Mouse (Mus musculus) kidney, embryonic 16.5 days (tissue): ENCODE results near the gene Vps18. TPM values are rescaled to one million over a fixed set of nuclear protein-coding genes. Genes with fewer than 3 reads are reported as not detected.

Source experiments
- ATAC-seq: fragments of 200-750 bp; cut with Nextera tagmentation; 2 replicates; pipeline ENCODE4 v1.8.0; 2017; ENCODE audit warnings: moderate TSS enrichment; ENCODE audit not compliant: low FRiP score, low TSS enrichment
- H3K27ac ChIP-seq: fragments of 300-500 bp; sonication (generic); 2 replicates; pipeline ENCODE4 v1.5.1; 2014; ENCODE audit warnings: low read length
- H3K27me3 ChIP-seq: fragments of 300-500 bp; sonication (generic); 2 replicates; pipeline ENCODE4 v1.6.1; 2014; ENCODE audit warnings: low read length, control low read depth, mixed read lengths; ENCODE audit not compliant: insufficient read depth
- H3K36me3 ChIP-seq: fragments of 300-500 bp; sonication (generic); 2 replicates; pipeline ENCODE4 v1.6.1; 2014; ENCODE audit warnings: low read length, control low read depth, mixed read lengths; ENCODE audit not compliant: insufficient read depth
- H3K4me1 ChIP-seq: fragments of 300-500 bp; sonication (generic); 2 replicates; pipeline ENCODE4 v1.6.1; 2014; ENCODE audit warnings: low read length, control low read depth, mixed read lengths; ENCODE audit not compliant: insufficient read depth
- H3K4me2 ChIP-seq: fragments of 300-500 bp; sonication (generic); replicated peaks from 2 replicates; pipeline ENCODE4 v1.6.1; 2014; ENCODE audit warnings: low read depth, low read length
- H3K4me3 ChIP-seq: fragments of 300-500 bp; sonication (generic); 2 replicates; pipeline ENCODE4 v1.5.1; 2014; ENCODE audit warnings: mild to moderate bottlenecking, low read length
- H3K9ac ChIP-seq: fragments of 300-500 bp; sonication (generic); replicated peaks from 2 replicates; pipeline ENCODE4 v1.6.1; 2014; ENCODE audit warnings: low read length
- H3K9me3 ChIP-seq: fragments of 300-500 bp; sonication (generic); 2 replicates; pipeline ENCODE4 v1.6.1; 2016; ENCODE audit warnings: low read length, control low read depth
- WGBS: fragments of 180-500 bp; shearing (Covaris S2); extraction: QIAGEN DNeasy Blood & Tissue Kit; methylation state at CpG from one replicate; pipeline ENCODE4 v1.1.7; 2014; 5-methylcytosine and 5-hydroxymethylcytosine counted together
- polyA plus RNA-seq: library from polyadenylated mRNA; unstranded; fragments of >200 nt; fragmentation: Nextera tagmentation; extraction: Ambion mirVana; gene quantifications from 2 replicates; pipeline ENCODE4 v1.2.1, GENCODE M21; 2015

Vps18 gene
- polyA plus RNA-seq, 1 experiment from 2014 or later = 23.0 TPM

DNA sequence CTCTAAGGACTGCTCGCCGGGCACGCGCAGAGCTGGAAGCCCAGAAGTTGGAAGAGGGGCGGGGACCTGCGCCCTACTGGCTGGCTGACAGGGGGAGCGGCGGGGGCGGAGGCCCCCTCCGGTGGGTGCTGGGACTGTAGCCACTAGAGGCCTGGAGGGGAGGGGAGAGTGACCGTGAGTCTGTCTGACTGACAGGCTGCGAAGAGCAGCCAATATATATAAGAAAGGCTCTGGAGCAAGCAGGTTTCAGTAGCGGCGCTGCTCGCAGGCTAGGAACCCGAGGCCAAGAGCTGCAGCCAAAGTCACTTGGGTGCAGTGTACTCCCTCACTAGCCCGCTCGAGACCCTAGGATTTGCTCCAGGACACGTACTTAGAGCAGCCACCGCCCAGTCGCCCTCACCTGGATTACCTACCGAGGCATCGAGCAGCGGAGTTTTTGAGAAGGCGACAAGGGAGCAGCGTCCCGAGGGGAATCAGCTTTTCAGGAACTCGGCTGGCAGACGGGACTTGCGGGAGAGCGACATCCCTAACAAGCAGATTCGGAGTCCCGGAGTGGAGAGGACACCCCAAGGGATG, 37.1 kb downstream of the Vps18 start, which contains the start of gene Dll4:
Gene Dll4 (plus strand): TSS at position 217 of the 576 bp plus-strand sequence.
- peak within 1 kb of the TSS; percentile 67 for H3K4me2 ChIP-seq
- peak; percentile 64; the same call in 1 of the 2 replicates for ATAC-seq
- peak within 1 kb of the TSS; percentile 49 for H3K4me3 ChIP-seq
- H3K27me3 ChIP-seq = peaks cover 96% of the 10 kb centered on the region
- peak within 1 kb of the TSS; percentile 57 for H3K9ac ChIP-seq
- peaks cover 61% of the 10 kb centered on the region for H3K4me1 ChIP-seq
- H3K36me3 ChIP-seq = no peaks in the 10 kb centered on the region
- H3K9me3 ChIP-seq = no peaks in the 10 kb centered on the region
- under 1% methylated on average over 33 of the region's 33 CpGs for WGBS
- peak within 1 kb of the TSS; percentile 39; the same call in 1 of the 2 replicates for H3K27ac ChIP-seq

GRCm38 (mm10) chr2:119326161-119327101, 37.9 kb downstream of the Vps18 start:
- under 1% methylated on average over 61 of the region's 61 CpGs for WGBS
- Histone ChIP-seq H3K27ac (peak overlapping the region; percentile 5; the same call in 1 of the 2 replicates), H3K4me2 (peak overlapping the region; percentile 67), H3K9ac (peak overlapping the region; percentile 57), H3K4me1 (peaks cover 54% of the 10 kb centered on the region), H3K27me3 (peaks cover 94% of the 10 kb centered on the region), H3K36me3 (no peaks in the 10 kb centered on the region), H3K4me3 (peak overlapping the region; percentile 49), H3K9me3 (no peaks in the 10 kb centered on the region)
- no peak for ATAC-seq

DNA sequence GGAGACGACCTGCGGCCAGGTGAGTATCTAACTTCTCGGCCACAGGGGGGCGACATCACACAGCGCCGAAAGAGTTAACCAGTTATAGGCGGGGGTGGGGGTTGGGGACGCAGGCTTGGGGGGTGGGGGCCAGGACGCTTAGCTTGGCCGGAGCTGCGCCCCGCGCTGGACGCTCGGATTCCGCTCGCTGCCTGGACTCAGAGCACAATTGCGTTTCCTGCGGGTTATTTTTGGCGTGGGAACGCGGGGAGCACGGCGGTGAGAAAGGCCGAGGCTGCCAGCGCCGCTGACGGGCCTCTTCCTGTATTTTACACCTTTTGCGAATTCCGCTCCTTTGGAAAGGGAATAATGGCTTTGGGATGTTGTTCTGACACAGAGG, 38.6 kb downstream of the Vps18 start:
- WGBS = under 1% methylated on average over 30 of the region's 30 CpGs
- Histone ChIP-seq H3K4me1 (peaks cover 48% of the 10 kb centered on the region), H3K9me3 (no peaks in the 10 kb centered on the region), H3K4me3 (peak overlapping the region; percentile 49), H3K9ac (peak overlapping the region; percentile 57), H3K27me3 (peaks cover 94% of the 10 kb centered on the region), H3K4me2 (peak overlapping the region; percentile 67), H3K36me3 (no peaks in the 10 kb centered on the region), H3K27ac (peak overlapping the region; percentile 52; the same call in 1 of the 2 replicates)
- ATAC-seq = no peak; the same call in 1 of the 2 replicates

DNA sequence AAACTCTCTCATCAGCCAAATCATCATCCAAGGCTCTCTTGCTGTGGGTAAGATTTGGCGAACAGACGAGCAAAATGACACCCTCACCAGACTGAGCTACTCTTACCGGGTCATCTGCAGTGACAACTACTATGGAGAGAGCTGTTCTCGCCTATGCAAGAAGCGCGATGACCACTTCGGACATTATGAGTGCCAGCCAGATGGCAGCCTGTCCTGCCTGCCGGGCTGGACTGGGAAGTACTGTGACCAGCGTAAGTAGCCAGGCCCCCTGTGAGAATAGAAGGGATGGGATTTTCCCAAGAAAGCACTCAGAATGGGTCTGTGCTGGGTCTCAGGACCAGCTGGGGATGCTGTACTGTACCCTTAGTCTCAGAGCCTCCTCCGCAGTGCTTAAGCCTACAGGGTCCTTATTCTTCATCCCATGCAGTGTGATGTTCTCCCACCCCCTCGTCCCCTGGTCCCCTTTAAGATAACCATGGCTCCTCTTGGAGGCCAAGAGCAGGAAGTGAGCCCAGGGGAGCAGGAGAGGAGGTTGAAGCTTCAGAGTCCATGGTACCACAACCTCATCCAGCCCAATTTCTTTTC, 39.5 kb downstream of the Vps18 start:
- no peak for ATAC-seq
- H3K9ac ChIP-seq = no peak overlapping the region; the same call in 1 of the 2 replicates
- H3K36me3 ChIP-seq = no peaks in the 10 kb centered on the region
- H3K27me3 ChIP-seq = peaks cover 85% of the 10 kb centered on the region
- 17% methylated on average over 11 of the region's 11 CpGs for WGBS
- peaks cover 39% of the 10 kb centered on the region for H3K4me1 ChIP-seq
- H3K4me3 ChIP-seq = peak overlapping the region; percentile 49
- H3K9me3 ChIP-seq = no peaks in the 10 kb centered on the region
- H3K27ac ChIP-seq = peak overlapping the region; percentile 52; the same call in 1 of the 2 replicates
- H3K4me2 ChIP-seq = peak overlapping the region; percentile 67

DNA sequence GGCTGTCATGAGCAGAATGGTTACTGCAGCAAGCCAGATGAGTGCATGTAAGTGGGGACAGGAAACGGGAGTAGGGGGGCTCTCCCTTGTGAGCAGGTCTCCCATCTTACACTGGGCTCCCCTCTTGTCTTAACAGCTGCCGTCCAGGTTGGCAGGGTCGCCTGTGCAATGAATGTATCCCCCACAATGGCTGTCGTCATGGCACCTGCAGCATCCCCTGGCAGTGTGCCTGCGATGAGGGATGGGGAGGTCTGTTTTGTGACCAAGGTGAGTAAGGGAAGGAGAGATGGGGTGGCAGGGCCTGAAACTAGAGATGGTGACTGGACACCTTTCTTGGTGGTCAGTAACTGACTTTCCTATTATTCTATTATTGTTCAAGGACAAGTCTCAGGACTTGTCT, 40.0 kb downstream of the Vps18 start:
- H3K4me2 ChIP-seq = peak overlapping the region; percentile 67
- WGBS = 36% methylated on average over 5 of the region's 5 CpGs
- no peak overlapping the region for H3K27ac ChIP-seq
- H3K9me3 ChIP-seq = no peaks in the 10 kb centered on the region
- peaks cover 38% of the 10 kb centered on the region for H3K4me1 ChIP-seq
- H3K36me3 ChIP-seq = no peaks in the 10 kb centered on the region
- peaks cover 80% of the 10 kb centered on the region for H3K27me3 ChIP-seq
- ATAC-seq = no peak
- H3K9ac ChIP-seq = no peak overlapping the region; the same call in 1 of the 2 replicates
- peak overlapping the region; percentile 49 for H3K4me3 ChIP-seq

GRCm38 (mm10) chr2:119329123-119329817, 40.7 kb downstream of the Vps18 start:
- ATAC-seq = no peak
- Histone ChIP-seq H3K27me3 (peaks cover 73% of the 10 kb centered on the region), H3K27ac (no peak overlapping the region), H3K4me2 (peak overlapping the region; percentile 67), H3K9ac (peak overlapping the region; percentile 29; the same call in 1 of the 2 replicates), H3K9me3 (no peaks in the 10 kb centered on the region), H3K4me1 (peaks cover 34% of the 10 kb centered on the region), H3K4me3 (0 out of 2 replicates have a peak overlapping the region, but pooled peaks have one; percentile 49), H3K36me3 (no peaks in the 10 kb centered on the region)
- 42% methylated on average over 3 of the region's 3 CpGs for WGBS

DNA sequence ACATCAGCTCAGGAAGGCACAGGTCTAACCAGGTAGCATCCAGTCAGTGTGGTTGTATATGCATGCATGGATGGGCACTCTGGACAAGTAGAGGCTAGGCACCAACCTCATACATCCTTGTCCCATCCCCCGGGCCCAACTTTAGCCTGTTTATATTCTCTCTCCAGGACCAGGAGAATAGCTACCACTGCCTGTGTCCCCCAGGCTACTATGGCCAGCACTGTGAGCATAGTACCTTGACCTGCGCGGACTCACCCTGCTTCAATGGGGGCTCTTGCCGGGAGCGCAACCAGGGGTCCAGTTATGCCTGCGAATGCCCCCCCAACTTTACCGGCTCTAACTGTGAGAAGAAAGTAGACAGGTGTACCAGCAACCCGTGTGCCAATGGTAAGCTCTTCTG, 42.3 kb downstream of the Vps18 start:
- no peaks in the 10 kb centered on the region for H3K9me3 ChIP-seq
- 0 out of 2 replicates have a peak overlapping the region, but pooled peaks have one; percentile 17 for H3K4me2 ChIP-seq
- peaks cover 20% of the 10 kb centered on the region for H3K4me1 ChIP-seq
- no peak overlapping the region for H3K27ac ChIP-seq
- WGBS = 93% methylated on average over 8 of the region's 8 CpGs
- ATAC-seq = no peak
- H3K36me3 ChIP-seq = no peaks in the 10 kb centered on the region
- peaks cover 58% of the 10 kb centered on the region for H3K27me3 ChIP-seq
- no peak overlapping the region for H3K9ac ChIP-seq
- peak overlapping the region; percentile 4; the same call in 1 of the 2 replicates for H3K4me3 ChIP-seq

GRCm38 (mm10) chr2:119332177-119332661, 43.7 kb downstream of the Vps18 start:
- Histone ChIP-seq H3K4me1 (peaks cover 10% of the 10 kb centered on the region; the same call in 1 of the 2 replicates), H3K9me3 (no peaks in the 10 kb centered on the region), H3K27ac (no peak overlapping the region), H3K36me3 (no peaks in the 10 kb centered on the region), H3K4me2 (no peak overlapping the region), H3K4me3 (peak overlapping the region; percentile 1; the same call in 1 of the 2 replicates), H3K9ac (no peak overlapping the region), H3K27me3 (peaks cover 44% of the 10 kb centered on the region)
- ATAC-seq = no peak
- WGBS = 75% methylated on average over 24 of the region's 24 CpGs

GRCm38 (mm10) chr2:119334135-119334534, 45.6 kb downstream of the Vps18 start:
- no peaks in the 10 kb centered on the region for H3K36me3 ChIP-seq
- peaks cover 7% of the 10 kb centered on the region; the same call in 1 of the 2 replicates for H3K4me1 ChIP-seq
- peaks cover 26% of the 10 kb centered on the region for H3K27me3 ChIP-seq
- ATAC-seq = no peak
- H3K9ac ChIP-seq = peak overlapping the region; percentile 35; the same call in 1 of the 2 replicates
- no peaks in the 10 kb centered on the region for H3K9me3 ChIP-seq
- peak overlapping the region; percentile 29 for H3K4me2 ChIP-seq
- peak overlapping the region; percentile 3; the same call in 1 of the 2 replicates for H3K4me3 ChIP-seq
- WGBS = 41% methylated on average over 1 of the region's 1 CpGs
- H3K27ac ChIP-seq = no peak overlapping the region
